Mouse (Mus musculus) heart, embryonic 14.5 days (tissue): ENCODE measurements around the gene Echs1. TPM values are rescaled to one million over a fixed set of nuclear protein-coding genes. Genes with fewer than 3 reads are reported as not detected.
A peak's percentile ranks its signal among the peaks of the same experiment; 100 is the strongest.

Experiments
- ATAC-seq: fragments of 200-750 bp; cut with Nextera tagmentation; 2 replicates; pipeline ENCODE4 v1.8.0; 2017; ENCODE audit warnings: low read depth, moderate TSS enrichment; ENCODE audit not compliant: insufficient number of reproducible peaks, insufficient read depth, low FRiP score
- H3K27ac ChIP-seq, 2 experiments: fragments of 200-500 bp in 1 of 2; fragments of 300-500 bp in 1 of 2; sonication (generic) in 1 of 2; replicated peaks in 1 of 2; 2 replicates each; pipeline ENCODE4 v1.5.1; 2012 to 2014; ENCODE audit warnings: low read depth in 2 of 2, low read length in 2 of 2, control low read depth in 1 of 2, mild to moderate bottlenecking in 1 of 2, mixed read lengths in 1 of 2; ENCODE audit not compliant: control insufficient read depth in 1 of 2, insufficient read depth in 1 of 2
- H3K27me3 ChIP-seq: fragments of 300-500 bp; sonication (generic); 2 replicates; pipeline ENCODE4 v1.6.1; 2014; ENCODE audit warnings: mild to moderate bottlenecking, low read length, control low read depth; ENCODE audit not compliant: control insufficient read depth, insufficient read depth
- H3K36me3 ChIP-seq: fragments of 300-500 bp; sonication (generic); 2 replicates; pipeline ENCODE4 v1.6.1; 2014; ENCODE audit warnings: mild to moderate bottlenecking, control low read depth, low read length, mixed read lengths; ENCODE audit not compliant: control insufficient read depth, insufficient read depth
- H3K4me1 ChIP-seq, 2 experiments: fragments of 200-500 bp in 1 of 2; fragments of 300-500 bp in 1 of 2; sonication (generic) in 1 of 2; 2 replicates each; pipeline ENCODE4 v1.6.1; 2012 to 2014; ENCODE audit warnings: low read length in 2 of 2, control low read depth in 1 of 2, mixed read lengths in 1 of 2; ENCODE audit not compliant: control insufficient read depth in 2 of 2, insufficient read depth in 2 of 2
- H3K4me2 ChIP-seq: fragments of 300-500 bp; sonication (generic); 2 replicates; pipeline ENCODE4 v1.6.1; 2014; ENCODE audit warnings: mild to moderate bottlenecking, low read length
- H3K4me3 ChIP-seq, 2 experiments: fragments of 200-500 bp in 1 of 2; fragments of 300-500 bp in 1 of 2; sonication (generic) in 1 of 2; 2 replicates each; pipeline ENCODE4 v1.5.1; 2012 to 2014; ENCODE audit warnings: low read length in 2 of 2, mild to moderate bottlenecking in 2 of 2, control low read depth in 1 of 2, low read depth in 1 of 2, moderate library complexity in 1 of 2; ENCODE audit not compliant: control insufficient read depth in 1 of 2, insufficient read depth in 1 of 2
- H3K9ac ChIP-seq: fragments of 300-500 bp; sonication (generic); 2 replicates; pipeline ENCODE4 v1.6.1; 2014; ENCODE audit warnings: mild to moderate bottlenecking, low read length
- H3K9me3 ChIP-seq: fragments of 300-500 bp; sonication (generic); 2 replicates; pipeline ENCODE4 v1.6.1; 2016; ENCODE audit warnings: low read length, control low read depth; ENCODE audit not compliant: control insufficient read depth
- WGBS: fragments of 180-500 bp; shearing (Covaris S2); extraction: QIAGEN DNeasy Blood & Tissue Kit; methylation state at CpG from one replicate; pipeline ENCODE4 v1.1.7; 2014; 5-methylcytosine and 5-hydroxymethylcytosine counted together
- polyA plus RNA-seq: library from polyadenylated mRNA; unstranded; fragments of >200 nt; fragmentation: Nextera tagmentation; extraction: Ambion mirVana; gene quantifications from 2 replicates; pipeline ENCODE4 v1.2.1, GENCODE M21; 2014

The Echs1 gene
- polyA plus RNA-seq: 220 and 227 TPM in 2 replicates

DNA sequence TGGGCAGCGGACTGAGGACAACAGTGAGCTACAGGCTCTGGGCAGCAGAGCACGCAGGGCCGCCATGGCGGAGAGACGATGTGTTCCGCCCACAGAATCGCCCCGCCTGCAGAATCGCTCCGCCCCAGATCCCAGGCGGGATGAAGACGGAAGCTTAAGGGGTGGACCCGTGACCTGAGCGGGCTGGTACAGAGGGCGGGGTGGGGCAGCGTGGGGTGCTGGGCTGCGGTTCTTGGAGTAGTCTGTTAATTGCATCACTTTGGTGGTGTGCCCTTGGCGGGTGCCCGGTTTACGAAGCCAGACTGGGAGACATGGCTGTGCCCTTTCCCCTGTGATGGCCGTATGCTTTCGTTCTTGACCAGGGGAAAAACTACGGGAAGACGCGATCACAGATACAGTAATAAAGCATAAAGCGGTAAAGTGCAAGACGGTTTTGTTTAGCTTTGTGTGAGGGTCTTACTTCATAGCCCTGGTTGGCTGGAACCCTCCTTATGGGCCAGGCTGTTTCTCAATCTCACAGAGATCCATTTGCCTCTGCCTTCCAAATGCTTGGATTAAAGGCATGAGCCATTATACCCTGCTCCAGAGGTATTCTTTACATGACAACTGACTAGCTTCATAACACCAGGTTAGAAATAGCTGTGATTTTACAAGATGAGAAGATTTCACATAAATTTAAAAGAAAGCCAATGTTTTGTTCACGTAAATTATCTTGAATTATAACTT is at the start of gene Echs1:
Echs1 (minus strand) TSS at position 148 of the 726 bp plus-strand sequence.
- WGBS: 4% methylated on average over 28 of the region's 28 CpGs
- peak within 1 kb of the TSS; percentile 96 for H3K4me2 ChIP-seq
- peaks cover 14% of the 10 kb centered on the region for H3K36me3 ChIP-seq
- H3K4me1 ChIP-seq: peaks cover 2 to 5% of the 10 kb centered on the region in 2 experiments; a peak in 2 of 4 replicates
- peak; percentile 96 for ATAC-seq
- H3K9me3 ChIP-seq: no peaks in the 10 kb centered on the region
- peak within 1 kb of the TSS; percentile 94 for H3K9ac ChIP-seq
- peak within 1 kb of the TSS; percentile 87 to 92 for H3K4me3 ChIP-seq
- H3K27ac ChIP-seq: peak within 1 kb of the TSS; percentile 90 to 91
- no peaks in the 10 kb centered on the region for H3K27me3 ChIP-seq

DNA sequence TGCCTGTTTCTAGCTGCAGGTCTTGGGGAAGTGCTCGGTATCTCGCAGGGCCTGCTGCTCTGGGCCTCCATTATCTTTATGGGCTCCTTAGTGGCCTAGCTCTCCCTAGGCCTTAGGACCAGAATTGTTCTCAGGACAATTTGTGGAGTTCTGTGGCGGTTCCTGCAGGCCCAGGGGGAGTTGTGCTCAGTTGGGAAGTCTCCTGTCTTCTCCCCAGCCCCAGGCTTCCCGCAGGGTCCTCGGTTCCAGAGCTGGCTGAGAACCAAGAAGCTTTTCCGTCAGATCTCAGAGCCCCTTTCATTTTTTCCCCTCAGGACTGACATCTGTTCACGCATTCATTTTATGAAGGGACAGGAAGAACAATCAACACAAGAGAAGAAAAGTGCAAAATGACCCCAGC is 48.4 kb upstream of the Echs1 start, which contains the start of gene Olfr522:
Olfr522 (minus strand) TSS at position 101 of the 400 bp plus-strand sequence.
- no peak within 1 kb of the TSS for H3K9ac ChIP-seq
- no peak for ATAC-seq
- H3K27me3 ChIP-seq: no peaks in the 10 kb centered on the region
- WGBS: 64% methylated on average over 7 of the region's 7 CpGs
- H3K36me3 ChIP-seq: no peaks in the 10 kb centered on the region
- H3K9me3 ChIP-seq: no peaks in the 10 kb centered on the region
- H3K27ac ChIP-seq: no peak within 1 kb of the TSS
- no peak within 1 kb of the TSS for H3K4me3 ChIP-seq
- H3K4me1 ChIP-seq: no peaks in the 10 kb centered on the region
- H3K4me2 ChIP-seq: no peak within 1 kb of the TSS

DNA sequence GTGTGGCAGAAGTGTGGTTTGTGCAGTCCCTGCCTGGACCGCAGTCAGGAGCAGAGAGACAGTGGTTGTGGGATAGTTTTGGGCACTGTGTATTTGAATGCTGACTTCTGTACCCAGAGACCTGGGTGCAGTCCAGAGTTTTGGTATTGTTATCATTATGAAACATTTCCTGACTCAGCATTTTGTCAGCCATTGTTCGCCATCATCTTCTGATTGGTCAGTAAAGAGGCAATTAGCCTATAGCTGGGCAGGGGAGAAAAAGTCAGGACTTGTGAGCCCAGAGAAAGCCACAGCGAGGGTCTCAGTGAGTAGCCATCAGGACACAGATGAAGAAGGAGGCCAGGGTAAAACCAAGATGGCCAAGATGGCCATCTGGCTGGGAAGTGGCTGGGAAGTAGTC is 44.1 kb upstream of the Echs1 start:
- Histone ChIP-seq H3K9me3 (no peaks in the 10 kb centered on the region), H3K4me3 (no peak overlapping the region), H3K27ac (no peak overlapping the region), H3K4me2 (no peak overlapping the region), H3K36me3 (no peaks in the 10 kb centered on the region), H3K4me1 (no peaks in the 10 kb centered on the region), H3K27me3 (peaks cover 22% of the 10 kb centered on the region), H3K9ac (no peak overlapping the region)
- ATAC-seq: no peak
- WGBS: 69% methylated on average over 3 of the region's 3 CpGs

DNA sequence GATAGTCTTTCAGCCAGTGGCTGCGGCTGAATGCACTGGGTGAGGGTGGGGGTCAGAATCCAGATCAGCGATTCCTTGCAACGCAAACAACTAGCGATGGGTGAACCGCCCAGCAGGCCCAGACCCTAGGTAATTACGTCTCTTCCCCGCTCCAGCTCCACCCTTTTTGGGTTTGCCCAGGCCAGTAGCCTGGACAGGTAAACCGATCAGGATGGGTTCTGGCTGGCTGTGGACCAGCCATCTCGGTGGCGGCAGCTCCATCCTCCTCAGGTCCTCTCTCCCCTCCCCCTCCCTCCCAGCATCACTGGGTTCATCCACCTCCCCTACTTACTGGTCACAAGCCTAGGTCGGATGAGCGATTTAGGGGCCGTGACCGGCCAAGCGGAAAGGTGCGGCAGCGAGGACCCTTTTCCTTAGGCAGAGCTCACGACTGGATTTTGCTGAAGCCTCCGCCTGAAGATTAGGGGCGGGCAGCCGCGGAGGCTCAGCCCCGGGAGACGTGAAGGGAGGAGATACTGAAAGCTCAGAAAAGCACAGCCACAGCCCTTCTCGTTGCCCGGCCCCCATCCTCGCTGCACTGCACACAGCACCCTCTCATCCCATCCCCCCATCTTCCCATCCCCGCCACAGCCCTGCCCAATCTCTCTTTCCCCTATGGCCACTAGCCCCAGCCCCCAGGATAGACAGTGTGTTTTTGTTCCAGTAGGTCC is 38.1 kb upstream of the Echs1 start, which contains the start of gene Sprn:
Sprn (minus strand) TSS at position 660 of the 710 bp plus-strand sequence.
- H3K4me2 ChIP-seq: peak within 1 kb of the TSS; percentile 48
- peaks cover 55% of the 10 kb centered on the region for H3K27me3 ChIP-seq
- no peak within 1 kb of the TSS for H3K27ac ChIP-seq
- peak within 1 kb of the TSS in 1 of 2 experiments; percentile 28; a peak in 3 of 4 replicates for H3K4me3 ChIP-seq
- H3K9me3 ChIP-seq: no peaks in the 10 kb centered on the region
- H3K36me3 ChIP-seq: peaks cover 8% of the 10 kb centered on the region
- no peaks in the 10 kb centered on the region; a peak in 1 of 4 replicates for H3K4me1 ChIP-seq
- 3% methylated on average over 28 of the region's 28 CpGs for WGBS
- no peak for ATAC-seq
- no peak within 1 kb of the TSS for H3K9ac ChIP-seq

DNA sequence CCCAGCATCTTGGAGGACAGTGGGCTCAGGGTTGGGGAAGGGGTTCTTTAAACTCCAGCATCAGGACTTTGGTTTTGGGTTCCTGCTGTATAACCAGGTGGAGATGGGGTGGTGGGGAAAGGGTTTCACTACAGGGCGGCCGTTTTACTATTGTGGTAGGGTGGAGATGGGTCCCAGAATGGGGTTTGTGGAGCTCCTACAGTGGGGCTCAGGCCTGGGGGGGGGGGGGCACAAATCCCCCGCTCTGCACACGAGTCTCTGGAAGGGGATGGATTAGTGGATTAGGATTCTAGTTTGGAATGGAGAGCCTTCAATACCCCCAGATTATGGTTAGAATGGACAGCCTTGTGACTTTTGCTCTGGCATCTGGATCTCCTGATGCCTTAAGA is 37.5 kb upstream of the Echs1 start:
- Histone ChIP-seq H3K4me1 (no peaks in the 10 kb centered on the region; a peak in 1 of 4 replicates), H3K4me2 (peak overlapping the region; percentile 57; the same call in 1 of the 2 replicates), H3K9ac (no peak overlapping the region), H3K27me3 (peaks cover 50% of the 10 kb centered on the region), H3K27ac (no peak overlapping the region), H3K36me3 (peaks cover 11% of the 10 kb centered on the region), H3K9me3 (no peaks in the 10 kb centered on the region), H3K4me3 (peak overlapping the region in 1 of 2 experiments; percentile 28; a peak in 1 of 4 replicates)
- WGBS: 18% methylated on average over 4 of the region's 4 CpGs
- no peak for ATAC-seq

DNA sequence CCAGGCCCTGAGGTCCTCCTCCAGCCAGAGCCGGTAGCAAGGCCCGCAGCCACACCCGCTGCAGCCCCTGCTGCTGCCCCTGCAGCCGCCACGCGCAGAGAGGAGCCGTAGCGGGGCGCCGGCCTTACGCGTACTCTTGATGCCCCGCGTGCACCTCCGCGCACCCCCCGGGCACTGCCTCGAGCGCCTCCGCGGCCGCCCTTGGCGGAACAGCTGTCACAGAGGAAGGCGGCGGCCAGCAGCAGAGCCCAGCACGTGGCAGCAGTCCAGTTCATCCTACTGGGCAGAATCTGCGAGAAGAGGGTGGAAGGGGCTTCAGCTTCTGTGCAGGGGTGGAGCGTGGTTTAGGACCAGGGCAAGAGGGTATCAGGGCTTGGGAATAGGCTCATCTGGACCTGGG is 37.1 kb upstream of the Echs1 start:
- Histone ChIP-seq H3K4me1 (no peaks in the 10 kb centered on the region; a peak in 1 of 4 replicates), H3K4me2 (peak overlapping the region; percentile 57), H3K27ac (no peak overlapping the region), H3K4me3 (peak overlapping the region in 1 of 2 experiments; percentile 28; a peak in 2 of 4 replicates), H3K27me3 (peaks cover 47% of the 10 kb centered on the region), H3K9ac (peak overlapping the region; percentile 0; the same call in 1 of the 2 replicates), H3K9me3 (no peaks in the 10 kb centered on the region), H3K36me3 (peaks cover 14% of the 10 kb centered on the region)
- WGBS: 6% methylated on average over 24 of the region's 28 CpGs
- no peak for ATAC-seq

DNA sequence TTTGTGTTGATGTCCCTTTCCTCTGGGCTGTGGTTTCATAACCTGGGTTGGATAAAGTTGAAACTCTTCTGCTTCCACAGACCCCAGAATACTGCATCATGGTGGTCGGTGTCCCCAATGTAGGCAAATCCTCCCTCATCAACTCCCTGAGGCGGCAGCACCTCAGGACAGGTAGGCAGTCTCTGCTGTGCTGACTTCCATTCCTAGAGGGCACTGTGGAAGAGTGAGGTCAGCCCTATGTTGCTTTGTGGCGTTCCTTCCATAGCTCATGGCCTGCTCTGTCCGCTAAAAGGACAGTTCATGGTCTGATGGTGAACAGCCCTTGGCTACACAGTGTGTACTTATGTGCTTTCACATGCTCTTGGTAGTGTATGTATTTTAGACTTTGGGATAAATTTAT is 28.3 kb upstream of the Echs1 start:
- no peak for ATAC-seq
- no peaks in the 10 kb centered on the region for H3K4me1 ChIP-seq
- no peaks in the 10 kb centered on the region for H3K9me3 ChIP-seq
- WGBS: 90% methylated on average over 4 of the region's 4 CpGs
- no peak overlapping the region for H3K4me2 ChIP-seq
- no peak overlapping the region for H3K27ac ChIP-seq
- no peak overlapping the region for H3K4me3 ChIP-seq
- H3K9ac ChIP-seq: no peak overlapping the region
- H3K36me3 ChIP-seq: peaks cover 21% of the 10 kb centered on the region
- no peaks in the 10 kb centered on the region for H3K27me3 ChIP-seq
